Mouse (Mus musculus): ENCODE data around the gene Ago4.
"Not testable (repeated sequence)": the region's sequence is repeated elsewhere in the genome, so short reads cannot be mapped to it uniquely, and the experiment has no call there.

Ago4 gene

GRCm38 (mm10) chr4:126532827-126533728 is at the start of gene Ago4:
Gene Ago4 (minus strand): TSS chr4:126533472.
- no peak for DNase-seq (ENCODE audit: low read depth, low spot score)

- no peak for DNase-seq (ENCODE audit: low read depth, low spot score)
Measured at GRCm38 (mm10) chr4:126579077-126579476, 45.8 kb upstream of the Ago4 start.

GRCm38 (mm10) chr4:126577920-126578319 is 44.6 kb upstream of the Ago4 start:
- DNase-seq (ENCODE audit: low read depth, low spot score), result no peak

GRCm38 (mm10) chr4:126576281-126576680 is 43.0 kb upstream of the Ago4 start:
- no peak for DNase-seq (ENCODE audit: low read depth, low spot score)

- no peak for DNase-seq (ENCODE audit: low read depth, low spot score)
Measured at GRCm38 (mm10) chr4:126569783-126570182, 36.5 kb upstream of the Ago4 start.

- no peak for DNase-seq (ENCODE audit: low read depth, low spot score)
Measured at GRCm38 (mm10) chr4:126567243-126567642, 34.0 kb upstream of the Ago4 start.

GRCm38 (mm10) chr4:126563798-126564197 is 30.5 kb upstream of the Ago4 start:
- no peak for DNase-seq (ENCODE audit: low read depth, low spot score)

GRCm38 (mm10) chr4:126556809-126557711 is 23.8 kb upstream of the Ago4 start, which contains the start of gene Clspn:
Gene Clspn (plus strand): TSS chr4:126556935.
- peak; percentile 93 for DNase-seq (ENCODE audit: low read depth, low spot score)

GRCm38 (mm10) chr4:126554462-126554861 is 21.2 kb upstream of the Ago4 start:
- DNase-seq (ENCODE audit: low read depth, low spot score), result peak; percentile 64

GRCm38 (mm10) chr4:126553685-126554084 is 20.4 kb upstream of the Ago4 start:
- DNase-seq (ENCODE audit: low read depth, low spot score), result no peak

GRCm38 (mm10) chr4:126553105-126553504 is 19.8 kb upstream of the Ago4 start:
- no peak for DNase-seq (ENCODE audit: low read depth, low spot score)

- no peak for DNase-seq (ENCODE audit: low read depth, low spot score)
Measured at GRCm38 (mm10) chr4:126552136-126552535, 18.9 kb upstream of the Ago4 start.

- DNase-seq (ENCODE audit: low read depth, low spot score), result no peak
Measured at GRCm38 (mm10) chr4:126546183-126546582, 12.9 kb upstream of the Ago4 start.

- no peak for DNase-seq (ENCODE audit: low read depth, low spot score)
Measured at GRCm38 (mm10) chr4:126545703-126546102, 12.4 kb upstream of the Ago4 start.

- no peak for DNase-seq (ENCODE audit: low read depth, low spot score)
Measured at GRCm38 (mm10) chr4:126545016-126545415, 11.7 kb upstream of the Ago4 start.

GRCm38 (mm10) chr4:126542838-126543237 is 9.6 kb upstream of the Ago4 start:
- DNase-seq (ENCODE audit: low read depth, low spot score), result no peak

GRCm38 (mm10) chr4:126540487-126541071 is 7.3 kb upstream of the Ago4 start:
- DNase-seq (ENCODE audit: low read depth, low spot score), result no peak

GRCm38 (mm10) chr4:126536865-126537264 is 3.6 kb upstream of the Ago4 start:
- no peak for DNase-seq (ENCODE audit: low read depth, low spot score)

GRCm38 (mm10) chr4:126535631-126536030 is 2.4 kb upstream of the Ago4 start:
- not testable (repeated sequence) for DNase-seq (ENCODE audit: low read depth, low spot score)

- no peak for DNase-seq (ENCODE audit: low read depth, low spot score)
Measured at GRCm38 (mm10) chr4:126533729-126534070, 428 bp upstream of the Ago4 start.

GRCm38 (mm10) chr4:126532292-126532691 is 980 bp downstream of the Ago4 start:
- no peak for DNase-seq (ENCODE audit: low read depth, low spot score)

GRCm38 (mm10) chr4:126526828-126527227 is 6.4 kb downstream of the Ago4 start:
- peak; percentile 48 for DNase-seq (ENCODE audit: low read depth, low spot score)

Data from ES-CJ7 (cell line).